Mouse (Mus musculus) C2C12 (cell line): ENCODE results near the gene Sc5d.

Experiments
- CTCF ChIP-seq: IDR thresholded peaks from one replicate; pipeline ENCODE4 v1.5.1; 2011; ENCODE audit not compliant: control insufficient read depth, insufficient read depth, insufficient read length
- USF1 ChIP-seq: IDR thresholded peaks from one replicate; pipeline ENCODE4 v1.6.1; 2011; ENCODE audit warnings: low read depth, mild to moderate bottlenecking, control low read depth, moderate library complexity

GRCm38 (mm10) chr9:42293051-42293450, 29.0 kb upstream of the Sc5d start:
- no peak for TF ChIP-seq CTCF
- TF ChIP-seq USF1, result no peak
